Comparison of ENCODE assay signal across 15 mouse cellular contexts in genomic region chr6:115954506-115955074, GRCm38 (mm10). TPM values are rescaled to one million over a fixed set of nuclear protein-coding genes. Genes with fewer than 3 reads are reported as not detected.
DNase-seq lines count a peak whose midpoint lies in the region; ATAC-seq and TF ChIP-seq lines count a peak whose summit lies in the region.
"Had no signal": no experiment of that assay in that cellular context is flagged by ENCODE, and none has a peak within 500 bp of the region (broad histone marks: within the 10 kb centered on the region; RNA-seq: fewer than 3 reads in every experiment).

No protein-coding gene starts in this region.

- no peaks in the 10 kb centered on the region for H3K27me3 ChIP-seq in heart, embryonic 12.5 days (replicated peaks)
- H3K27me3 ChIP-seq in kidney, postnatal 0 days (ENCODE audit: insufficient read depth, low read length) = no peaks in the 10 kb centered on the region
- no peaks in the 10 kb centered on the region for H3K27me3 ChIP-seq in midbrain, embryonic 10.5 days (ENCODE audit: low read depth, poor library complexity, severe bottlenecking)
- no peaks in the 10 kb centered on the region for H3K27me3 ChIP-seq in midbrain, embryonic 16.5 days (ENCODE audit: control insufficient read depth, insufficient read depth, low read depth, low read length)
- H3K27me3 ChIP-seq in limb, embryonic 15.5 days = no peaks in the 10 kb centered on the region
- H3K27me3 ChIP-seq: heart, embryonic 15.5 days had no signal

- H3K4me2 ChIP-seq in heart, embryonic 12.5 days = no peak overlapping the region
- H3K4me2 ChIP-seq in kidney, postnatal 0 days (ENCODE audit: low read length) = no peak overlapping the region
- H3K4me2 ChIP-seq in midbrain, embryonic 16.5 days (ENCODE audit: low read length) = no peak overlapping the region
- no peak overlapping the region for H3K4me2 ChIP-seq in limb, embryonic 15.5 days
- H3K4me2 ChIP-seq: heart, embryonic 15.5 days; liver, embryonic 11.5 days had no signal

- no peaks in the 10 kb centered on the region for H3K9me3 ChIP-seq in heart, embryonic 12.5 days (replicated peaks)
- H3K9me3 ChIP-seq in kidney, postnatal 0 days (replicated peaks; ENCODE audit: low read length) = no peaks in the 10 kb centered on the region
- no peaks in the 10 kb centered on the region; the same call in 1 of the 2 replicates for H3K9me3 ChIP-seq in midbrain, embryonic 10.5 days (replicated peaks)
- H3K9me3 ChIP-seq in midbrain, embryonic 16.5 days (replicated peaks; ENCODE audit: control insufficient read depth, low read length, poor library complexity, severe bottlenecking) = no peaks in the 10 kb centered on the region
- no peaks in the 10 kb centered on the region for H3K9me3 ChIP-seq in limb, embryonic 15.5 days
- H3K9me3 ChIP-seq: heart, embryonic 15.5 days had no signal

- DNase-seq in heart, adult 11 months = peak; percentile 94
- DNase-seq in kidney, postnatal 0 days (ENCODE audit: low spot score) = peak; percentile 58
- DNase-seq in kidney, adult 8-10 months = no peak
- DNase-seq in midbrain, embryonic 10.5 days (ENCODE audit: low spot score) = no peak
- DNase-seq in ovary, postnatal 14 days (ENCODE audit: low spot score) = no peak
- DNase-seq: embryo, embryonic 11 days; gastrocnemius, postnatal 14 days; midbrain, embryonic 14.5 days; right cerebral cortex, postnatal 14 days had no signal

- H3K36me3 ChIP-seq in heart, embryonic 12.5 days = peaks cover 35% of the 10 kb centered on the region
- H3K36me3 ChIP-seq in kidney, postnatal 0 days (ENCODE audit: insufficient read depth, low read length) = peaks cover 22% of the 10 kb centered on the region
- H3K36me3 ChIP-seq in midbrain, embryonic 10.5 days = no peaks in the 10 kb centered on the region
- no peaks in the 10 kb centered on the region for H3K36me3 ChIP-seq in midbrain, embryonic 16.5 days (ENCODE audit: control insufficient read depth, insufficient read depth, low read length)
- no peaks in the 10 kb centered on the region for H3K36me3 ChIP-seq in limb, embryonic 15.5 days
- H3K36me3 ChIP-seq: heart, embryonic 15.5 days had no signal

- no peak for TF ChIP-seq CTCF in kidney, postnatal 0 days (IDR thresholded peaks at IDR 0.05; ENCODE audit: low read depth)

- no peak overlapping the region; the same call in 1 of the 2 replicates for H3K27ac ChIP-seq in heart, embryonic 12.5 days (ENCODE audit: poor library complexity, severe bottlenecking)
- peak overlapping the region; percentile 50; the same call in 1 of the 2 replicates for H3K27ac ChIP-seq in kidney, postnatal 0 days
- peak overlapping the region; percentile 52 for H3K27ac ChIP-seq in midbrain, embryonic 10.5 days (replicated peaks)
- H3K27ac ChIP-seq in midbrain, embryonic 16.5 days (ENCODE audit: low read length) = no peak overlapping the region
- 0 out of 2 replicates have a peak overlapping the region, but pooled peaks have one; percentile 38 for H3K27ac ChIP-seq in limb, embryonic 15.5 days

- ATAC-seq in heart, embryonic 12.5 days (ENCODE audit: insufficient number of reproducible peaks, low FRiP score) = no peak
- no peak for ATAC-seq in kidney, postnatal 0 days (replicated peaks; ENCODE audit: low FRiP score, low read depth)
- ATAC-seq in midbrain, embryonic 16.5 days = no peak
- no peak for ATAC-seq in limb, embryonic 15.5 days (ENCODE audit: insufficient number of reproducible peaks, low FRiP score, low TSS enrichment, low read depth)

- no peak overlapping the region for H3K9ac ChIP-seq in heart, embryonic 12.5 days
- H3K9ac ChIP-seq in kidney, postnatal 0 days (ENCODE audit: low read depth, low read length) = no peak overlapping the region
- H3K9ac ChIP-seq in midbrain, embryonic 16.5 days (ENCODE audit: low read depth, low read length) = no peak overlapping the region
- H3K9ac ChIP-seq in limb, embryonic 15.5 days = no peak overlapping the region
- H3K9ac ChIP-seq: heart, embryonic 15.5 days had no signal

- H3K4me1 ChIP-seq in heart, embryonic 12.5 days (replicated peaks) = peaks cover 44% of the 10 kb centered on the region
- H3K4me1 ChIP-seq in kidney, postnatal 0 days (replicated peaks; ENCODE audit: insufficient read depth, low read length) = peaks cover 17% of the 10 kb centered on the region
- H3K4me1 ChIP-seq in midbrain, embryonic 10.5 days = peaks cover 18% of the 10 kb centered on the region
- H3K4me1 ChIP-seq in midbrain, embryonic 16.5 days (ENCODE audit: control insufficient read depth, insufficient read depth, low read length) = peaks cover 6% of the 10 kb centered on the region; the same call in 1 of the 2 replicates
- peaks cover 52% of the 10 kb centered on the region for H3K4me1 ChIP-seq in limb, embryonic 15.5 days

- H3K4me3 ChIP-seq in heart, embryonic 12.5 days = no peak overlapping the region
- no peak overlapping the region for H3K4me3 ChIP-seq in kidney, postnatal 0 days (replicated peaks; ENCODE audit: low read depth, low read length)
- no peak overlapping the region for H3K4me3 ChIP-seq in midbrain, embryonic 10.5 days
- H3K4me3 ChIP-seq in midbrain, embryonic 16.5 days (ENCODE audit: low read depth, low read length) = no peak overlapping the region
- no peak overlapping the region for H3K4me3 ChIP-seq in limb, embryonic 15.5 days
- H3K4me3 ChIP-seq: heart, embryonic 15.5 days had no signal

- 81% methylated on average over 9 of the region's 9 CpGs for WGBS in heart, embryonic 12.5 days
- WGBS in kidney, postnatal 0 days = 74% methylated on average over 9 of the region's 9 CpGs
- 83% methylated on average over 9 of the region's 9 CpGs for WGBS in midbrain, embryonic 10.5 days
- WGBS in midbrain, embryonic 16.5 days = 66% methylated on average over 9 of the region's 9 CpGs
- WGBS in limb, embryonic 15.5 days = 76% methylated on average over 9 of the region's 9 CpGs

RNA-seq across cellular contexts. Expression of gene H1foo, which starts 9.9 kb away (rescaled TPM):
- polyA plus RNA-seq in heart, embryonic 12.5 days (2016; fragmentation: Nextera tagmentation; extraction: Ambion mirVana) = not detected in 2 replicates
- polyA plus RNA-seq in kidney, postnatal 0 days (2015; fragmentation: Nextera tagmentation; extraction: Ambion mirVana) = not detected in 2 replicates
- not detected in 2 replicates for polyA plus RNA-seq in midbrain, embryonic 10.5 days (2016; fragmentation: Nextera tagmentation; extraction: Ambion mirVana)
- not detected in 2 replicates for polyA plus RNA-seq in midbrain, embryonic 16.5 days (2015; fragmentation: Nextera tagmentation; extraction: Ambion mirVana)
- not detected in 2 replicates for polyA plus RNA-seq in limb, embryonic 15.5 days (2015; fragmentation: Nextera tagmentation; extraction: Ambion mirVana)
- polyA plus RNA-seq: C2C12; heart, embryonic 15.5 days; liver, embryonic 11.5 days; midbrain, embryonic 14.5 days had no signal

RNA-seq across cellular contexts. Expression of gene Rho, which starts 23.0 kb away (rescaled TPM):
- 0.13 TPM in 1 of 2 replicates, not detected in the other for polyA plus RNA-seq in heart, embryonic 12.5 days (2016; fragmentation: Nextera tagmentation; extraction: Ambion mirVana)
- polyA plus RNA-seq in kidney, postnatal 0 days (2015; fragmentation: Nextera tagmentation; extraction: Ambion mirVana) = not detected in 2 replicates
- polyA plus RNA-seq in midbrain, embryonic 10.5 days (2016; fragmentation: Nextera tagmentation; extraction: Ambion mirVana) = 0.17 and 0.20 TPM in 2 replicates
- polyA plus RNA-seq in midbrain, embryonic 16.5 days (2015; fragmentation: Nextera tagmentation; extraction: Ambion mirVana) = 0.14 and 0.36 TPM in 2 replicates
- polyA plus RNA-seq in limb, embryonic 15.5 days (2015; fragmentation: Nextera tagmentation; extraction: Ambion mirVana) = 0.12 and 0.16 TPM in 2 replicates
- polyA plus RNA-seq: heart, embryonic 15.5 days; liver, embryonic 11.5 days had no signal

RNA-seq across cellular contexts. Expression of gene Plxnd1, which starts 40.2 kb away (rescaled TPM):
- 60.8 and 80.5 TPM in 2 replicates for polyA plus RNA-seq in heart, embryonic 12.5 days (2016; fragmentation: Nextera tagmentation; extraction: Ambion mirVana)
- polyA plus RNA-seq in kidney, postnatal 0 days (2015; fragmentation: Nextera tagmentation; extraction: Ambion mirVana) = 42.3 and 42.4 TPM in 2 replicates
- polyA plus RNA-seq in midbrain, embryonic 10.5 days (2016; fragmentation: Nextera tagmentation; extraction: Ambion mirVana) = 18.1 and 18.9 TPM in 2 replicates
- 7.5 and 7.7 TPM in 2 replicates for polyA plus RNA-seq in midbrain, embryonic 16.5 days (2015; fragmentation: Nextera tagmentation; extraction: Ambion mirVana)
- 31.7 and 32.2 TPM in 2 replicates for polyA plus RNA-seq in limb, embryonic 15.5 days (2015; fragmentation: Nextera tagmentation; extraction: Ambion mirVana)

Comparison
In these comparisons a context has a peak if more than half of its experiments do, and no peak if none do; other contexts are left out.
1. DNase-seq: peak in heart, adult 11 months (single experiment) and kidney, postnatal 0 days (single experiment); none in kidney, adult 8-10 months (0 of 2), midbrain, embryonic 10.5 days (single experiment) and ovary, postnatal 14 days (single experiment).
2. H3K27ac ChIP-seq: peak in kidney, postnatal 0 days (single experiment), midbrain, embryonic 10.5 days (single experiment) and limb, embryonic 15.5 days (single experiment); none in heart, embryonic 12.5 days (single experiment) and midbrain, embryonic 16.5 days (single experiment).